12 mouse cellular contexts compared by ENCODE assay signal in genomic region chr3:14889716-14890409, GRCm38 (mm10). TPM values are rescaled to one million over a fixed set of nuclear protein-coding genes. Genes with fewer than 3 reads are reported as not detected.
DNase-seq lines count a peak whose midpoint lies in the region; ATAC-seq and TF ChIP-seq lines count a peak whose summit lies in the region.
"Had no signal": no experiment of that assay in that cellular context is flagged by ENCODE, and none has a peak within 500 bp of the region (broad histone marks: within the 10 kb centered on the region; RNA-seq: fewer than 3 reads in every experiment).

No protein-coding gene starts in this region.

- no peak for TF ChIP-seq CTCF in liver, embryonic 14.5 days (IDR thresholded peaks at IDR 0.05; ENCODE audit: low read depth)
- TF ChIP-seq CTCF in stomach, postnatal 0 days (IDR thresholded peaks at IDR 0.05; ENCODE audit: low read depth): no peak

- peak overlapping the region; percentile 13; the same call in 1 of the 2 replicates for H3K9ac ChIP-seq in heart, embryonic 13.5 days
- no peak overlapping the region for H3K9ac ChIP-seq in midbrain, embryonic 11.5 days (ENCODE audit: low read length)
- H3K9ac ChIP-seq in midbrain, embryonic 13.5 days (replicated peaks): no peak overlapping the region
- H3K9ac ChIP-seq in liver, embryonic 14.5 days (replicated peaks): peak overlapping the region; percentile 99
- no peak overlapping the region for H3K9ac ChIP-seq in stomach, postnatal 0 days (ENCODE audit: low read length)
- H3K9ac ChIP-seq: limb, embryonic 12.5 days; neural tube, embryonic 12.5 days had no signal

- peaks cover 19% of the 10 kb centered on the region for H3K4me1 ChIP-seq in heart, embryonic 13.5 days
- H3K4me1 ChIP-seq in midbrain, embryonic 11.5 days (ENCODE audit: control insufficient read depth, insufficient read depth, low read length): no peaks in the 10 kb centered on the region
- no peaks in the 10 kb centered on the region for H3K4me1 ChIP-seq in midbrain, embryonic 13.5 days (replicated peaks)
- peaks cover 10 to 12% of the 10 kb centered on the region in 2 experiments for H3K4me1 ChIP-seq in liver, embryonic 14.5 days (replicated peaks; ENCODE audit: control insufficient read depth in 2 of 2, insufficient read depth in 2 of 2, low read length in 1 of 2)
- H3K4me1 ChIP-seq in stomach, postnatal 0 days (replicated peaks; ENCODE audit: control insufficient read depth, insufficient read depth): no peaks in the 10 kb centered on the region; the same call in 1 of the 2 replicates
- H3K4me1 ChIP-seq: limb, embryonic 12.5 days; neural tube, embryonic 12.5 days had no signal

- WGBS in heart, embryonic 13.5 days: 35% methylated on average over 4 of the region's 4 CpGs
- WGBS in midbrain, embryonic 11.5 days: 28% methylated on average over 4 of the region's 4 CpGs
- WGBS in midbrain, embryonic 13.5 days: 27% methylated on average over 4 of the region's 4 CpGs
- 17% methylated on average over 4 of the region's 4 CpGs for WGBS in liver, embryonic 14.5 days (ENCODE audit: insufficient replicate concordance)
- WGBS in stomach, postnatal 0 days: 63% methylated on average over 4 of the region's 4 CpGs

- TF ChIP-seq EP300 in liver, embryonic 14.5 days (IDR thresholded peaks at IDR 0.05; ENCODE audit: low read depth): peak; percentile 63
- TF ChIP-seq EP300 in stomach, postnatal 0 days (optimal IDR thresholded peaks at IDR 0.05): no peak

- intact Hi-C loops in heart, postnatal 36 days (cut with DNase I): loop anchor here (10.0 kb wide), 1 partner anchor 135 kb away; no protein-coding TSS in a partner anchor

- peak overlapping the region; percentile 48 for H3K27ac ChIP-seq in heart, embryonic 13.5 days (replicated peaks)
- no peak overlapping the region for H3K27ac ChIP-seq in midbrain, embryonic 11.5 days (ENCODE audit: low read depth, low read length)
- no peak overlapping the region for H3K27ac ChIP-seq in midbrain, embryonic 13.5 days
- H3K27ac ChIP-seq in liver, embryonic 14.5 days: peak overlapping the region; percentile 89
- peak overlapping the region; percentile 45; the same call in 1 of the 2 replicates for H3K27ac ChIP-seq in stomach, postnatal 0 days (replicated peaks)
- H3K27ac ChIP-seq: limb, embryonic 12.5 days; neural tube, embryonic 12.5 days had no signal

- no peak for ATAC-seq in heart, embryonic 13.5 days (ENCODE audit: extremely low read depth, insufficient number of reproducible peaks, low FRiP score, low TSS enrichment)
- ATAC-seq in midbrain, embryonic 11.5 days (ENCODE audit: low FRiP score): no peak
- ATAC-seq in midbrain, embryonic 13.5 days: no peak
- no peak for ATAC-seq in liver, embryonic 14.5 days (ENCODE audit: insufficient read depth)
- no peak for ATAC-seq in stomach, postnatal 0 days (ENCODE audit: low FRiP score, low TSS enrichment)

- DNase-seq in heart, postnatal 36 days: no peak
- peak; percentile 84 for DNase-seq in midbrain, embryonic 11.5 days (ENCODE audit: low spot score, missing footprints)
- DNase-seq in liver, embryonic 14.5 days (ENCODE audit: low read depth in 3 of 3, low spot score in 3 of 3): peak in 1 of 3 experiments; percentile 58
- no peak for DNase-seq in stomach, postnatal 0 days (ENCODE audit: low spot score)
- DNase-seq in spleen, postnatal 14 days (ENCODE audit: low spot score in 2 of 2): no peak
- no peak for DNase-seq in thymus, postnatal 0 days (ENCODE audit: low spot score)
- DNase-seq: adrenal gland, adult 8-10 months had no signal

- H3K4me2 ChIP-seq in heart, embryonic 13.5 days: peak overlapping the region; percentile 74
- no peak overlapping the region for H3K4me2 ChIP-seq in midbrain, embryonic 11.5 days
- no peak overlapping the region for H3K4me2 ChIP-seq in midbrain, embryonic 13.5 days (replicated peaks)
- H3K4me2 ChIP-seq in liver, embryonic 14.5 days (ENCODE audit: low read depth): peak overlapping the region; percentile 85
- H3K4me2 ChIP-seq in stomach, postnatal 0 days (replicated peaks; ENCODE audit: low read depth): peak overlapping the region; percentile 32
- H3K4me2 ChIP-seq: limb, embryonic 12.5 days; neural tube, embryonic 12.5 days had no signal

- no peaks in the 10 kb centered on the region for H3K27me3 ChIP-seq in heart, embryonic 13.5 days (replicated peaks)
- peaks cover 9% of the 10 kb centered on the region; the same call in 1 of the 2 replicates for H3K27me3 ChIP-seq in midbrain, embryonic 11.5 days (ENCODE audit: control insufficient read depth, insufficient read depth, low read length)
- H3K27me3 ChIP-seq in midbrain, embryonic 13.5 days: peaks cover 11% of the 10 kb centered on the region
- H3K27me3 ChIP-seq in liver, embryonic 14.5 days (ENCODE audit: control insufficient read depth, insufficient read depth, low read length): no peaks in the 10 kb centered on the region
- no peaks in the 10 kb centered on the region for H3K27me3 ChIP-seq in stomach, postnatal 0 days (ENCODE audit: control insufficient read depth, insufficient read depth, low read length)
- H3K27me3 ChIP-seq: CH12.LX had no signal

- no peaks in the 10 kb centered on the region for H3K36me3 ChIP-seq in heart, embryonic 13.5 days
- H3K36me3 ChIP-seq in midbrain, embryonic 11.5 days (ENCODE audit: control insufficient read depth, insufficient read depth, low read length): no peaks in the 10 kb centered on the region
- no peaks in the 10 kb centered on the region for H3K36me3 ChIP-seq in midbrain, embryonic 13.5 days
- peaks cover 69% of the 10 kb centered on the region for H3K36me3 ChIP-seq in liver, embryonic 14.5 days (replicated peaks; ENCODE audit: control insufficient read depth, insufficient read depth, low read depth)
- H3K36me3 ChIP-seq in stomach, postnatal 0 days (ENCODE audit: control insufficient read depth, insufficient read depth, low read length): no peaks in the 10 kb centered on the region
- H3K36me3 ChIP-seq: limb, embryonic 12.5 days; neural tube, embryonic 12.5 days had no signal

- H3K4me3 ChIP-seq in heart, embryonic 13.5 days: peak overlapping the region; percentile 83
- no peak overlapping the region for H3K4me3 ChIP-seq in midbrain, embryonic 11.5 days (ENCODE audit: low read depth, low read length)
- H3K4me3 ChIP-seq in midbrain, embryonic 13.5 days (replicated peaks): no peak overlapping the region
- peak overlapping the region; percentile 85 to 98 for H3K4me3 ChIP-seq in liver, embryonic 14.5 days (ENCODE audit: insufficient read depth in 1 of 2, low read depth in 2 of 2, low read length in 2 of 2)
- peak overlapping the region; percentile 16; the same call in 1 of the 2 replicates for H3K4me3 ChIP-seq in stomach, postnatal 0 days (ENCODE audit: low read depth, low read length)
- H3K4me3 ChIP-seq: limb, embryonic 12.5 days; neural tube, embryonic 12.5 days had no signal

- no peaks in the 10 kb centered on the region for H3K9me3 ChIP-seq in heart, embryonic 13.5 days
- no peaks in the 10 kb centered on the region for H3K9me3 ChIP-seq in midbrain, embryonic 11.5 days (ENCODE audit: control insufficient read depth, low read length)
- no peaks in the 10 kb centered on the region for H3K9me3 ChIP-seq in midbrain, embryonic 13.5 days
- H3K9me3 ChIP-seq in liver, embryonic 14.5 days (ENCODE audit: control insufficient read depth, low read length): no peaks in the 10 kb centered on the region
- H3K9me3 ChIP-seq in stomach, postnatal 0 days (ENCODE audit: control insufficient read depth, low read length): no peaks in the 10 kb centered on the region
- H3K9me3 ChIP-seq: limb, embryonic 12.5 days; neural tube, embryonic 12.5 days had no signal

RNA-seq across cellular contexts. Expression of gene Car2, which starts 3.8 kb away (rescaled TPM):
- 130 and 134 TPM in 2 replicates for polyA plus RNA-seq in heart, embryonic 13.5 days (2015; fragmentation: Nextera tagmentation; extraction: Ambion mirVana)
- total RNA-seq in heart, postnatal 36 days (2021): 1 to 10 TPM; 6.3 to 6.7 TPM
- polyA plus RNA-seq in midbrain, embryonic 11.5 days (2014; fragmentation: Nextera tagmentation; extraction: Ambion mirVana): 108 and 118 TPM in 2 replicates
- 20.3 and 22.0 TPM in 2 replicates for polyA plus RNA-seq in midbrain, embryonic 13.5 days (2015; fragmentation: Nextera tagmentation; extraction: Ambion mirVana)
- polyA plus RNA-seq in liver, embryonic 14.5 days (2012; rRNA removed): 960 and 1,504 TPM in 2 replicates
- polyA plus RNA-seq in liver, embryonic 14.5 days (2014; fragmentation: Nextera tagmentation; extraction: Ambion mirVana): 2,373 and 2,511 TPM in 2 replicates
- 937 and 994 TPM in 2 replicates for polyA plus RNA-seq in stomach, postnatal 0 days (2015; fragmentation: Nextera tagmentation; extraction: Ambion mirVana)
- polyA plus RNA-seq in thymus, postnatal 0 days (2015; fragmentation: Nextera tagmentation; extraction: Ambion mirVana): 8.4 and 9.8 TPM in 2 replicates

RNA-seq across cellular contexts. Expression of gene Car3, which starts 26.6 kb away (rescaled TPM):
- 6.8 and 7.5 TPM in 2 replicates for polyA plus RNA-seq in heart, embryonic 13.5 days (2015; fragmentation: Nextera tagmentation; extraction: Ambion mirVana)
- 10 to 100 TPM in 1 of 2 experiments, 1 to 10 TPM in 1; 9.3 to 52.3 TPM for total RNA-seq in heart, postnatal 36 days (2021)
- polyA plus RNA-seq in midbrain, embryonic 11.5 days (2014; fragmentation: Nextera tagmentation; extraction: Ambion mirVana): 3.5 and 3.9 TPM in 2 replicates
- polyA plus RNA-seq in midbrain, embryonic 13.5 days (2015; fragmentation: Nextera tagmentation; extraction: Ambion mirVana): 1.5 TPM in 2 replicates
- 30.6 and 33.2 TPM in 2 replicates for polyA plus RNA-seq in liver, embryonic 14.5 days (2012; rRNA removed)
- 80.3 and 134 TPM in 2 replicates for polyA plus RNA-seq in liver, embryonic 14.5 days (2014; fragmentation: Nextera tagmentation; extraction: Ambion mirVana)
- 1.3 and 2.2 TPM in 2 replicates for polyA plus RNA-seq in stomach, postnatal 0 days (2015; fragmentation: Nextera tagmentation; extraction: Ambion mirVana)
- 1.3 and 23.5 TPM in 2 replicates for polyA plus RNA-seq in thymus, postnatal 0 days (2015; fragmentation: Nextera tagmentation; extraction: Ambion mirVana)

Comparison
In these comparisons a context has a peak if more than half of its experiments do, and no peak if none do; other contexts are left out.
1. H3K27ac ChIP-seq: peak in heart, embryonic 13.5 days (single experiment), liver, embryonic 14.5 days (single experiment) and stomach, postnatal 0 days (single experiment); none in midbrain, embryonic 11.5 days (single experiment) and midbrain, embryonic 13.5 days (single experiment).
2. H3K4me2 ChIP-seq: peak in heart, embryonic 13.5 days (single experiment), liver, embryonic 14.5 days (single experiment) and stomach, postnatal 0 days (single experiment); none in midbrain, embryonic 11.5 days (single experiment) and midbrain, embryonic 13.5 days (single experiment).
3. H3K4me3 ChIP-seq: peak in heart, embryonic 13.5 days (single experiment), liver, embryonic 14.5 days (2 of 2) and stomach, postnatal 0 days (single experiment); none in midbrain, embryonic 11.5 days (single experiment) and midbrain, embryonic 13.5 days (single experiment).
4. H3K9ac ChIP-seq: peak in heart, embryonic 13.5 days (single experiment) and liver, embryonic 14.5 days (single experiment); none in midbrain, embryonic 11.5 days (single experiment), midbrain, embryonic 13.5 days (single experiment) and stomach, postnatal 0 days (single experiment).